Mouse (Mus musculus): ENCODE measurements around the gene Nop9. TPM values are rescaled to one million over a fixed set of nuclear protein-coding genes. Genes with fewer than 3 reads are reported as not detected.

Gene Nop9
- total RNA-seq, 2 experiments from 2014 or later: 14.0 to 14.3 TPM

Other genes with a start within 250 kb of the Nop9 start
- under 1 TPM in 1 of 2 experiments, not detected in 1; 0.13 TPM for gene Cpne6, start 235.2 kb upstream of the Nop9 start, total RNA-seq (2021)
- not detected for gene Nrl, start 220.7 kb upstream of the Nop9 start, total RNA-seq (2021)
- gene Pck2, start 205.4 kb upstream of the Nop9 start, total RNA-seq (2021): 10 to 100 TPM; 21.6 to 31.7 TPM
- gene Dcaf11, start 185.7 kb upstream of the Nop9 start, total RNA-seq (2021): 100 to 1,000 TPM; 107 to 153 TPM
- gene A730061H03Rik, start 185.3 kb upstream of the Nop9 start, total RNA-seq (2021): 1 to 10 TPM in 1 of 2 experiments, not detected in 1; 1.5 TPM
- 1 to 10 TPM in 1 of 2 experiments, under 1 TPM in 1; 0.96 to 2.3 TPM for gene Fitm1, start 170.1 kb upstream of the Nop9 start, total RNA-seq (2021)
- gene Psme1, start 167.6 kb upstream of the Nop9 start, total RNA-seq (2021): 100 to 1,000 TPM; 231 to 367 TPM
- 10 to 100 TPM; 27.5 to 45.7 TPM for gene Emc9, start 160.4 kb upstream of the Nop9 start, total RNA-seq (2021)
- 100 to 1,000 TPM; 400 to 422 TPM for gene Psme2, start 154.6 kb upstream of the Nop9 start, total RNA-seq (2021)
- gene Rnf31, start 154.0 kb upstream of the Nop9 start, total RNA-seq (2021): 10 to 100 TPM; 28.1 to 36.0 TPM
- 10 to 100 TPM; 20.0 to 26.2 TPM for gene Irf9, start 142.1 kb upstream of the Nop9 start, total RNA-seq (2021)
- gene Rec8, start 127.7 kb upstream of the Nop9 start, total RNA-seq (2021): 1 to 10 TPM; 3.5 to 7.4 TPM
- 100 to 1,000 TPM in 1 of 2 experiments, 10 to 100 TPM in 1; 95.4 to 122 TPM for gene Ipo4, start 109.7 kb upstream of the Nop9 start, total RNA-seq (2021)
- gene Gm49378, start 107.8 kb upstream of the Nop9 start, total RNA-seq (2021): 1 to 10 TPM in 1 of 2 experiments, not detected in 1; 2.1 TPM
- 10 to 100 TPM; 70.2 to 84.9 TPM for gene Tm9sf1, start 101.9 kb upstream of the Nop9 start, total RNA-seq (2021)
- 1 to 10 TPM in 1 of 2 experiments, under 1 TPM in 1; 0.58 to 1.2 TPM for gene Tssk4, start 95.5 kb upstream of the Nop9 start, total RNA-seq (2021)
- 10 to 100 TPM; 37.1 to 59.5 TPM for gene Mdp1, start 85.2 kb upstream of the Nop9 start, total RNA-seq (2021)
- gene Gmpr2, start 73.8 kb upstream of the Nop9 start, total RNA-seq (2021): 10 to 100 TPM; 24.0 to 24.5 TPM
- 100 to 1,000 TPM; 312 to 368 TPM for gene Nedd8, start 73.6 kb upstream of the Nop9 start, total RNA-seq (2021)
- gene Tinf2, start 63.9 kb upstream of the Nop9 start, total RNA-seq (2021): 10 to 100 TPM; 34.3 to 59.4 TPM
- gene Tgm1, start 31.8 kb upstream of the Nop9 start, total RNA-seq (2021): under 1 TPM; 0.29 to 0.30 TPM
- 10 to 100 TPM; 15.9 to 20.0 TPM for gene Rabggta, start 23.4 kb upstream of the Nop9 start, total RNA-seq (2021)
- gene Dhrs1, start within 50 bp of the Nop9 start, total RNA-seq (2021): 10 to 100 TPM; 60.4 to 72.0 TPM
- 1 to 10 TPM in 1 of 2 experiments, under 1 TPM in 1; 0.76 to 2.3 TPM for gene Cideb, start 12.8 kb downstream of the Nop9 start, total RNA-seq (2021)
- not detected for gene Ltb4r2, start 15.7 kb downstream of the Nop9 start, total RNA-seq (2021)
- under 1 TPM; 0.42 to 0.50 TPM for gene Ltb4r1, start 20.3 kb downstream of the Nop9 start, total RNA-seq (2021)
- 10 to 100 TPM in 1 of 2 experiments, 1 to 10 TPM in 1; 8.3 to 17.1 TPM for gene Adcy4, start 38.4 kb downstream of the Nop9 start, total RNA-seq (2021)
- 1 to 10 TPM; 3.6 to 4.5 TPM for gene Ripk3, start 43.2 kb downstream of the Nop9 start, total RNA-seq (2021)
- 10 to 100 TPM; 17.4 to 21.4 TPM for gene Nfatc4, start 77.5 kb downstream of the Nop9 start, total RNA-seq (2021)
- 1 to 10 TPM; 8.2 to 9.0 TPM for gene Nynrin, start 108.3 kb downstream of the Nop9 start, total RNA-seq (2021)
- not detected for gene Cbln3, start 138.7 kb downstream of the Nop9 start, total RNA-seq (2021)
- gene Khnyn, start 139.3 kb downstream of the Nop9 start, total RNA-seq (2021): 10 to 100 TPM; 14.8 to 17.6 TPM
- gene Sdr39u1, start 154.6 kb downstream of the Nop9 start, total RNA-seq (2021): 10 to 100 TPM; 66.9 to 90.4 TPM
- gene Cma1, start 199.0 kb downstream of the Nop9 start, total RNA-seq (2021): 1 to 10 TPM; 1.8 to 3.4 TPM
- gene Cma2, start 205.3 kb downstream of the Nop9 start, total RNA-seq (2021): under 1 TPM in 1 of 2 experiments, not detected in 1; 0.51 TPM